Mouse (Mus musculus): ENCODE results near the gene Bckdhb.
"Not testable (repeated sequence)": the region's sequence is repeated elsewhere in the genome, so short reads cannot be mapped to it uniquely, and the experiment has no call there.

Bckdhb gene

GRCm38 (mm10) chr9:84045632-84046031 is 120.7 kb downstream of the Bckdhb start:
- DNase-seq (ENCODE audit: low spot score): no peak

- no peak for DNase-seq (ENCODE audit: low spot score)
Observed at GRCm38 (mm10) chr9:84046334-84046733, 121.4 kb downstream of the Bckdhb start.

GRCm38 (mm10) chr9:84046961-84047360 is 122.0 kb downstream of the Bckdhb start:
- DNase-seq (ENCODE audit: low spot score): no peak

GRCm38 (mm10) chr9:84047436-84047835 is 122.5 kb downstream of the Bckdhb start:
- no peak for DNase-seq (ENCODE audit: low spot score)

- no peak for DNase-seq (ENCODE audit: low spot score)
Observed at GRCm38 (mm10) chr9:84049142-84049541, 124.2 kb downstream of the Bckdhb start.

GRCm38 (mm10) chr9:84050867-84051635 is 126.1 kb downstream of the Bckdhb start:
- no peak for DNase-seq (ENCODE audit: low spot score)

GRCm38 (mm10) chr9:84055125-84055807 is 130.3 kb downstream of the Bckdhb start:
- DNase-seq (ENCODE audit: low spot score): no peak

GRCm38 (mm10) chr9:84060781-84061180 is 135.8 kb downstream of the Bckdhb start:
- not testable (repeated sequence) for DNase-seq (ENCODE audit: low spot score)

GRCm38 (mm10) chr9:84063617-84064016 is 138.7 kb downstream of the Bckdhb start:
- no peak for DNase-seq (ENCODE audit: low spot score)

- DNase-seq (ENCODE audit: low spot score): no peak
Observed at GRCm38 (mm10) chr9:84064113-84064512, 139.2 kb downstream of the Bckdhb start.

- no peak for DNase-seq (ENCODE audit: low spot score)
Observed at GRCm38 (mm10) chr9:84070247-84070646, 145.3 kb downstream of the Bckdhb start.

- DNase-seq (ENCODE audit: low spot score): no peak
Observed at GRCm38 (mm10) chr9:84070740-84071139, 145.8 kb downstream of the Bckdhb start.

GRCm38 (mm10) chr9:84072534-84072933 is 147.6 kb downstream of the Bckdhb start:
- no peak for DNase-seq (ENCODE audit: low spot score)

GRCm38 (mm10) chr9:84073237-84073636 is 148.3 kb downstream of the Bckdhb start:
- no peak for DNase-seq (ENCODE audit: low spot score)

GRCm38 (mm10) chr9:84083551-84083950 is 158.6 kb downstream of the Bckdhb start:
- no peak for DNase-seq (ENCODE audit: low spot score)

GRCm38 (mm10) chr9:84084686-84085085 is 159.7 kb downstream of the Bckdhb start:
- no peak for DNase-seq (ENCODE audit: low spot score)

GRCm38 (mm10) chr9:84090316-84091063 is 165.5 kb downstream of the Bckdhb start:
- DNase-seq (ENCODE audit: low spot score): no peak

- no peak for DNase-seq (ENCODE audit: low spot score)
Observed at GRCm38 (mm10) chr9:84092994-84093393, 168.0 kb downstream of the Bckdhb start.

GRCm38 (mm10) chr9:84094111-84094510 is 169.2 kb downstream of the Bckdhb start:
- no peak for DNase-seq (ENCODE audit: low spot score)

- DNase-seq (ENCODE audit: low spot score): no peak
Observed at GRCm38 (mm10) chr9:84096484-84097015, 171.6 kb downstream of the Bckdhb start.

- DNase-seq (ENCODE audit: low spot score): no peak
Observed at GRCm38 (mm10) chr9:84103344-84103743, 178.4 kb downstream of the Bckdhb start.

- DNase-seq (ENCODE audit: low spot score): no peak
Observed at GRCm38 (mm10) chr9:84106438-84106837, 181.5 kb downstream of the Bckdhb start.

Data from urinary bladder, postnatal 10 days (tissue).